Mouse (Mus musculus) thymus, postnatal 36 days (tissue): ENCODE measurements at regions not wholly inside any gene's neighbourhood (a gene's known extent, or its start where the extent isn't known, plus 50 kb on each side); places are given as distances from the start of the nearest gene placed in this dataset.

Experiments used
- DNase-seq, 2 experiments: peaks; one replicate each; pipeline ENCODE4 v3.0.0; 2022; ENCODE audit warnings: mixed read lengths in 2 of 2

- DNase-seq, result no peak
These were observed 108.2 kb upstream of the Spats2l start for GRCm38 (mm10) chr1:57665724-57666123.

GRCm38 (mm10) chr1:57666179-57666693, 107.7 kb upstream of the Spats2l start:
- no peak for DNase-seq

GRCm38 (mm10) chr1:57673415-57673814, 100.5 kb upstream of the Spats2l start:
- DNase-seq, result no peak

GRCm38 (mm10) chr1:57673957-57674699, 99.8 kb upstream of the Spats2l start:
- no peak for DNase-seq

- no peak for DNase-seq
These were observed 89.4 kb upstream of the Spats2l start for GRCm38 (mm10) chr1:57684387-57685162.

GRCm38 (mm10) chr1:57689253-57689652, 84.7 kb upstream of the Spats2l start:
- DNase-seq, result no peak

- DNase-seq, result no peak
These were observed 66.1 kb upstream of the Spats2l start for GRCm38 (mm10) chr1:57707906-57708305.

GRCm38 (mm10) chr1:57712916-57713503, 61.0 kb upstream of the Spats2l start:
- no peak for DNase-seq

GRCm38 (mm10) chr1:57717139-57717800, 56.7 kb upstream of the Spats2l start:
- DNase-seq, result no peak

GRCm38 (mm10) chr1:57718409-57718808, 55.6 kb upstream of the Spats2l start:
- DNase-seq, result no peak
